9 mouse cellular contexts compared by ENCODE assay signal in the genomic region with DNA sequence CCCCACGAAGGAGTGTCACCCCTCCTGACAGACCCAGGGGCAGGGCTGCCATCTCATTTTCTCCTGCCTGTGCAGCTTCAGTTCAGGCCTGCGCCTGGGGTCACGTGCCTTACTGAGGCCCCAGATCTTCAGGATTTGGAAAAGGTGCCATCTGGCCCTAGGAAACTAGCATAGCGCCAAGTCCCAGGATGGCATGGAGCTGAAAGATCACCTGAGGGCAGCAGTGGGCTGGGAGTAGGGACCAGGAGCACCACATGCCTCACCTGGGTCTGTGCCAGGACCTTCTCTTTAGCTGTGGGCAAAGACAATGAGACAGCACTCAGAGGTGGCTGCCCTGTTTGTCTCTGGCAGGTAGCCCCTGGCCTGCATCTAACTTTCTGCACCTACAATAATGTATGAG. TPM values are rescaled to one million over a fixed set of nuclear protein-coding genes. Genes with fewer than 3 reads are reported as not detected.
A peak's percentile ranks its signal among the peaks of the same experiment; 100 is the strongest.
DNase-seq lines count a peak whose midpoint lies in the region; ATAC-seq and TF ChIP-seq lines count a peak whose summit lies in the region.
"Had no signal": no experiment of that assay in that cellular context is flagged by ENCODE, and none has a peak within 500 bp of the region (broad histone marks: within the 10 kb centered on the region; RNA-seq: fewer than 3 reads in every experiment).

No protein-coding gene starts in this region.

- peak; percentile 74 for ATAC-seq in cerebellum, adult (ENCODE audit: insufficient number of reproducible peaks, low FRiP score, low TSS enrichment)
- no peak for ATAC-seq in stomach, postnatal 0 days (ENCODE audit: low FRiP score, low TSS enrichment)

- H3K4me3 ChIP-seq in stomach, postnatal 0 days (ENCODE audit: low read depth, low read length), result no peak overlapping the region
- H3K4me3 ChIP-seq: erythroblast, embryonic 14.5 days had no signal

- peaks cover 10% of the 10 kb centered on the region for H3K36me3 ChIP-seq in stomach, postnatal 0 days (ENCODE audit: control insufficient read depth, insufficient read depth, low read length)

- H3K9me3 ChIP-seq in stomach, postnatal 0 days (ENCODE audit: control insufficient read depth, low read length), result no peaks in the 10 kb centered on the region

- peak; percentile 39 to 55 for DNase-seq in left cerebral cortex, postnatal 14 days (ENCODE audit: low spot score in 2 of 2)
- DNase-seq in left cerebral cortex, adult 9 months (ENCODE audit: low spot score in 2 of 2), result no peak
- peak; percentile 97 to 99 for DNase-seq in cerebellum, postnatal 10 days
- peak; percentile 76 for DNase-seq in kidney, postnatal 10 days
- no peak for DNase-seq in stomach, postnatal 0 days (ENCODE audit: low spot score)
- no peak for DNase-seq in ovary, postnatal 10 days (ENCODE audit: low spot score)
- DNase-seq: lung, embryonic 14.5 days had no signal

- intact Hi-C loops in left cerebral cortex, postnatal 14 days (cut with DNase I), result no loop called here

- no peak overlapping the region for H3K4me2 ChIP-seq in stomach, postnatal 0 days (replicated peaks; ENCODE audit: low read depth)
- H3K4me2 ChIP-seq: lung, embryonic 14.5 days had no signal

- no peaks in the 10 kb centered on the region for H3K27me3 ChIP-seq in stomach, postnatal 0 days (ENCODE audit: control insufficient read depth, insufficient read depth, low read length)

- H3K27ac ChIP-seq in stomach, postnatal 0 days (replicated peaks), result no peak overlapping the region

- no peak for TF ChIP-seq EP300 in stomach, postnatal 0 days (optimal IDR thresholded peaks at IDR 0.05)

- 89% methylated on average over 4 of the region's 4 CpGs for WGBS in stomach, postnatal 0 days

- H3K9ac ChIP-seq in stomach, postnatal 0 days (ENCODE audit: low read length), result no peak overlapping the region
- H3K9ac ChIP-seq: lung, embryonic 14.5 days had no signal

- no peaks in the 10 kb centered on the region for H3K4me1 ChIP-seq in stomach, postnatal 0 days (replicated peaks; ENCODE audit: control insufficient read depth, insufficient read depth)

- TF ChIP-seq CTCF in stomach, postnatal 0 days (IDR thresholded peaks at IDR 0.05; ENCODE audit: low read depth), result no peak

RNA-seq across cellular contexts. Expression of a gene that starts 12.9 kb away (rescaled TPM):
- 10 to 100 TPM; 15.1 to 15.4 TPM for total RNA-seq in left cerebral cortex, postnatal 14 days (2021)
- polyA plus RNA-seq in stomach, postnatal 0 days (2015; fragmentation: Nextera tagmentation; extraction: Ambion mirVana), result 20.9 and 22.2 TPM in 2 replicates

RNA-seq across cellular contexts. Expression of a gene that starts 13.0 kb away (rescaled TPM):
- 10 to 100 TPM; 26.7 to 28.9 TPM for total RNA-seq in left cerebral cortex, postnatal 14 days (2021)
- polyA plus RNA-seq in stomach, postnatal 0 days (2015; fragmentation: Nextera tagmentation; extraction: Ambion mirVana), result 73.2 and 73.8 TPM in 2 replicates

RNA-seq across cellular contexts. Expression of a gene that starts 54.8 kb away (rescaled TPM):
- 10 to 100 TPM; 38.2 to 48.5 TPM for total RNA-seq in left cerebral cortex, postnatal 14 days (2021)
- 41.0 and 43.7 TPM in 2 replicates for polyA plus RNA-seq in stomach, postnatal 0 days (2015; fragmentation: Nextera tagmentation; extraction: Ambion mirVana)

RNA-seq across cellular contexts. Expression of a gene that starts 54.8 kb away (rescaled TPM):
- 10 to 100 TPM; 77.7 to 82.3 TPM for total RNA-seq in left cerebral cortex, postnatal 14 days (2021)
- 10.7 and 11.9 TPM in 2 replicates for polyA plus RNA-seq in stomach, postnatal 0 days (2015; fragmentation: Nextera tagmentation; extraction: Ambion mirVana)

RNA-seq across cellular contexts. Expression of a gene that starts 54.8 kb away (rescaled TPM):
- 100 to 1,000 TPM; 158 to 164 TPM for total RNA-seq in left cerebral cortex, postnatal 14 days (2021)
- 32.8 and 33.1 TPM in 2 replicates for polyA plus RNA-seq in stomach, postnatal 0 days (2015; fragmentation: Nextera tagmentation; extraction: Ambion mirVana)

Comparison
In these comparisons a context has a peak if more than half of its experiments do, and no peak if none do; other contexts are left out.
1. DNase-seq: peak in left cerebral cortex, postnatal 14 days (2 of 2), cerebellum, postnatal 10 days (2 of 2) and kidney, postnatal 10 days (single experiment); none in left cerebral cortex, adult 9 months (0 of 2), stomach, postnatal 0 days (single experiment) and ovary, postnatal 10 days (single experiment).